ENCODE assay signal across 21 mouse cellular contexts in the genomic region with DNA sequence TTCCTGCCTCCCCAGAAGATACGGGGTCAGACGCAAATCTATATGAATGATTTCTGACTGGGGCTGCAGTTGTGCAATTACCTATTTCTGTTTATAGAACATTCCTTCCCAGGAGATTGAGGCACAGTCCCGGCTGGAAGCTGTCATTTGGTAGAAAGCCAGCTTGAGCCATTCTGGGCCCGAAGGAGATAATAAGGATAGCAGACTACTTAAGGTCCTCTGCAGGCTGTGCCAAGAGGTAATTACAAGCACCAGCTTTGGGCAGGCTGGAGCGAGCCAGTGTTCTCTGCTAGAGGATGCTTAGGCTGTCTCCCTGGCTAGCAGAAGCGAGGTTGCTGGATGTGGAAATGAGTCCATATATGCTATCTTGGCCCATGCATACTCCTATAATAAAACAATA.
DNase-seq lines count a peak whose midpoint lies in the region; ATAC-seq lines count a peak whose summit lies in the region.
"Had no signal": no experiment of that assay in that cellular context is flagged by ENCODE, and none has a peak within 500 bp of the region (broad histone marks: within the 10 kb centered on the region; RNA-seq: fewer than 3 reads in every experiment).

No protein-coding gene starts in this region.

- H3K27ac ChIP-seq in forebrain, embryonic 16.5 days (ENCODE audit: low read length), result no peak overlapping the region
- H3K27ac ChIP-seq in forebrain, embryonic 12.5 days, result no peak overlapping the region
- 0 out of 2 replicates have a peak overlapping the region, but pooled peaks have one; percentile 17 for H3K27ac ChIP-seq in midbrain, embryonic 10.5 days (replicated peaks)
- no peak overlapping the region for H3K27ac ChIP-seq in midbrain, embryonic 15.5 days
- H3K27ac ChIP-seq: heart, adult 2 months; heart, embryonic 15.5 days; liver, embryonic 13.5 days had no signal

- peak; percentile 45; the same call in 1 of the 2 replicates for ATAC-seq in forebrain, embryonic 16.5 days
- ATAC-seq in forebrain, embryonic 12.5 days (ENCODE audit: low FRiP score), result no peak
- ATAC-seq in midbrain, embryonic 15.5 days (replicated peaks), result no peak
- ATAC-seq: inflammation-experienced regulatory T-cells, adult 6 months had no signal

- H3K9me3 ChIP-seq in forebrain, embryonic 16.5 days (ENCODE audit: control insufficient read depth, low read length), result no peaks in the 10 kb centered on the region
- H3K9me3 ChIP-seq in forebrain, embryonic 12.5 days, result no peaks in the 10 kb centered on the region
- no peaks in the 10 kb centered on the region for H3K9me3 ChIP-seq in midbrain, embryonic 10.5 days (replicated peaks)
- H3K9me3 ChIP-seq in midbrain, embryonic 15.5 days, result no peaks in the 10 kb centered on the region
- H3K9me3 ChIP-seq: heart, embryonic 15.5 days; liver, embryonic 13.5 days; megakaryocyte, embryonic 14.5 days had no signal

- 31% methylated on average over 6 of the region's 6 CpGs for WGBS in forebrain, embryonic 16.5 days
- whole genome bisulfite sequencing in forebrain, embryonic 12.5 days, result 72% methylated on average over 6 of the region's 6 CpGs
- WGBS in midbrain, embryonic 10.5 days, result 82% methylated on average over 6 of the region's 6 CpGs
- 43% methylated on average over 6 of the region's 6 CpGs for WGBS in midbrain, embryonic 15.5 days

- H3K4me2 ChIP-seq in forebrain, embryonic 16.5 days (ENCODE audit: low read length), result no peak overlapping the region
- H3K4me2 ChIP-seq in forebrain, embryonic 12.5 days, result no peak overlapping the region
- H3K4me2 ChIP-seq in midbrain, embryonic 15.5 days, result no peak overlapping the region
- H3K4me2 ChIP-seq: heart, embryonic 15.5 days; liver, embryonic 13.5 days had no signal

- H3K4me1 ChIP-seq in forebrain, embryonic 16.5 days (replicated peaks; ENCODE audit: control insufficient read depth, insufficient read depth, low read length), result peaks cover 18% of the 10 kb centered on the region
- H3K4me1 ChIP-seq in forebrain, embryonic 12.5 days, result peaks cover 18% of the 10 kb centered on the region
- peaks cover 13% of the 10 kb centered on the region for H3K4me1 ChIP-seq in midbrain, embryonic 10.5 days
- peaks cover 11% of the 10 kb centered on the region for H3K4me1 ChIP-seq in midbrain, embryonic 15.5 days
- H3K4me1 ChIP-seq: liver, embryonic 13.5 days; megakaryocyte, embryonic 14.5 days had no signal

- H3K4me3 ChIP-seq in forebrain, embryonic 16.5 days (replicated peaks; ENCODE audit: low read length), result no peak overlapping the region
- no peak overlapping the region for H3K4me3 ChIP-seq in forebrain, embryonic 12.5 days (replicated peaks)
- H3K4me3 ChIP-seq in midbrain, embryonic 10.5 days, result no peak overlapping the region
- no peak overlapping the region for H3K4me3 ChIP-seq in midbrain, embryonic 15.5 days
- H3K4me3 ChIP-seq: heart, adult 2 months; heart, embryonic 15.5 days; liver, embryonic 13.5 days; megakaryocyte, embryonic 14.5 days had no signal

- H3K9ac ChIP-seq in forebrain, embryonic 16.5 days (replicated peaks; ENCODE audit: low read depth, low read length), result no peak overlapping the region
- no peak overlapping the region for H3K9ac ChIP-seq in forebrain, embryonic 12.5 days
- H3K9ac ChIP-seq in midbrain, embryonic 15.5 days, result no peak overlapping the region
- H3K9ac ChIP-seq: heart, embryonic 15.5 days; liver, embryonic 13.5 days had no signal

- no peak for DNase-seq in midbrain, embryonic 10.5 days (ENCODE audit: low spot score)
- DNase-seq in 3T3-L1 (ENCODE audit: low read depth, low spot score), result peak; percentile 59
- peak; percentile 56 for DNase-seq in brain, adult 2 months (ENCODE audit: low read depth, low spot score)
- DNase-seq in thymus, adult 18-20 months, result no peak
- DNase-seq: adrenal gland, adult 8-10 months; cerebellum, adult 8-10 months; gastrocnemius, postnatal 36 days; heart, adult 2 months; heart, postnatal 36 days; kidney, adult 18-20 months; kidney, postnatal 4 days; liver, embryonic 13.5 days; lung, adult 2 months; lung, postnatal 36 days; thymus, adult 2 months had no signal

- H3K36me3 ChIP-seq in forebrain, embryonic 16.5 days (ENCODE audit: control insufficient read depth, insufficient read depth), result no peaks in the 10 kb centered on the region
- no peaks in the 10 kb centered on the region for H3K36me3 ChIP-seq in forebrain, embryonic 12.5 days (replicated peaks)
- no peaks in the 10 kb centered on the region for H3K36me3 ChIP-seq in midbrain, embryonic 10.5 days
- no peaks in the 10 kb centered on the region for H3K36me3 ChIP-seq in midbrain, embryonic 15.5 days (replicated peaks)
- H3K36me3 ChIP-seq: heart, embryonic 15.5 days; liver, embryonic 13.5 days had no signal

- no peaks in the 10 kb centered on the region for H3K27me3 ChIP-seq in forebrain, embryonic 16.5 days (replicated peaks; ENCODE audit: control insufficient read depth, insufficient read depth, low read length)
- no peaks in the 10 kb centered on the region for H3K27me3 ChIP-seq in forebrain, embryonic 12.5 days
- peaks cover 27% of the 10 kb centered on the region for H3K27me3 ChIP-seq in midbrain, embryonic 10.5 days (ENCODE audit: low read depth, poor library complexity, severe bottlenecking)
- H3K27me3 ChIP-seq in midbrain, embryonic 15.5 days (replicated peaks), result no peaks in the 10 kb centered on the region
- H3K27me3 ChIP-seq: heart, embryonic 15.5 days had no signal

Comparison
In these comparisons a context has a peak if more than half of its experiments do, and no peak if none do; other contexts are left out.
1. DNase-seq: peak in 3T3-L1 (single experiment) and brain, adult 2 months (single experiment); none in midbrain, embryonic 10.5 days (single experiment) and thymus, adult 18-20 months (0 of 2).